Mouse (Mus musculus): ENCODE results near the gene Ccdc47. TPM values are rescaled to one million over a fixed set of nuclear protein-coding genes. Genes with fewer than 3 reads are reported as not detected.
A peak's percentile ranks its signal among the peaks of the same experiment; 100 is the strongest.
"Not testable (repeated sequence)": the region's sequence is repeated elsewhere in the genome, so short reads cannot be mapped to it uniquely, and the experiment has no call there.

The Ccdc47 gene
- 85.0 and 91.2 TPM in 2 replicates for polyA plus RNA-seq (2016; fragmentation: Nextera tagmentation; extraction: Ambion mirVana)

GRCm38 (mm10) chr11:106215927-106216729 is at the start of gene Ccdc47:
Gene Ccdc47, minus strand, starts transcription at chr11:106216344.
- peak within 1 kb of the TSS; percentile 97 for H3K27ac ChIP-seq

GRCm38 (mm10) chr11:106265570-106265969 is 49.4 kb upstream of the Ccdc47 start:
- H3K4me1 ChIP-seq, result peaks cover 30% of the 10 kb centered on the region
- H3K9me3 ChIP-seq, result no peaks in the 10 kb centered on the region
- no peaks in the 10 kb centered on the region for H3K27me3 ChIP-seq (ENCODE audit: insufficient read depth, poor library complexity, severe bottlenecking)
- no peak overlapping the region for H3K27ac ChIP-seq
- H3K36me3 ChIP-seq, result peaks cover 79% of the 10 kb centered on the region
- no peak for DNase-seq (ENCODE audit: low spot score)
- 93% methylated on average over 4 of the region's 4 CpGs for WGBS
- H3K4me3 ChIP-seq, result no peak overlapping the region

More at GRCm38 (mm10) chr11:106215927-106216729, at the start of gene Ccdc47:
- H3K4me1 ChIP-seq, result peaks cover 21% of the 10 kb centered on the region
- H3K4me3 ChIP-seq, result peak within 1 kb of the TSS; percentile 93
- H3K9me3 ChIP-seq, result no peaks in the 10 kb centered on the region
- H3K36me3 ChIP-seq, result peaks cover 21% of the 10 kb centered on the region
- WGBS, result under 1% methylated on average over 46 of the region's 46 CpGs
- peak; percentile 99 for DNase-seq (ENCODE audit: low spot score)
- H3K27me3 ChIP-seq (ENCODE audit: insufficient read depth, poor library complexity, severe bottlenecking), result no peaks in the 10 kb centered on the region

- DNase-seq (ENCODE audit: low spot score), result no peak
- H3K36me3 ChIP-seq, result peaks cover 81% of the 10 kb centered on the region
- H3K4me1 ChIP-seq, result peaks cover 25% of the 10 kb centered on the region
- no peaks in the 10 kb centered on the region for H3K9me3 ChIP-seq
- H3K27me3 ChIP-seq (ENCODE audit: insufficient read depth, poor library complexity, severe bottlenecking), result no peaks in the 10 kb centered on the region
- H3K27ac ChIP-seq, result no peak overlapping the region
- 91% methylated on average over 15 of the region's 15 CpGs for WGBS
- H3K4me3 ChIP-seq, result no peak overlapping the region
Measured at GRCm38 (mm10) chr11:106264988-106265387, 48.8 kb upstream of the Ccdc47 start.

- Histone ChIP-seq H3K4me1 (peaks cover 19% of the 10 kb centered on the region), H3K27ac (no peak overlapping the region), H3K27me3 (ENCODE audit: insufficient read depth, poor library complexity, severe bottlenecking) (no peaks in the 10 kb centered on the region), H3K9me3 (no peaks in the 10 kb centered on the region), H3K4me3 (no peak overlapping the region), H3K36me3 (peaks cover 89% of the 10 kb centered on the region)
- 88% methylated on average over 9 of the region's 9 CpGs for WGBS
- DNase-seq (ENCODE audit: low spot score), result no peak
Measured at GRCm38 (mm10) chr11:106263963-106264362, 47.8 kb upstream of the Ccdc47 start.

GRCm38 (mm10) chr11:106260826-106261450 is 44.8 kb upstream of the Ccdc47 start:
- Histone ChIP-seq H3K4me3 (no peak overlapping the region), H3K9me3 (no peaks in the 10 kb centered on the region), H3K27ac (no peak overlapping the region), H3K4me1 (peaks cover 10% of the 10 kb centered on the region; the same call in 1 of the 2 replicates), H3K27me3 (ENCODE audit: insufficient read depth, poor library complexity, severe bottlenecking) (no peaks in the 10 kb centered on the region), H3K36me3 (peaks cover 83% of the 10 kb centered on the region)
- WGBS, result 75% methylated on average over 14 of the region's 14 CpGs
- DNase-seq (ENCODE audit: low spot score), result no peak

GRCm38 (mm10) chr11:106256775-106257174 is 40.6 kb upstream of the Ccdc47 start:
- Histone ChIP-seq H3K4me1 (peaks cover 19% of the 10 kb centered on the region), H3K4me3 (peak overlapping the region; percentile 83), H3K27me3 (ENCODE audit: insufficient read depth, poor library complexity, severe bottlenecking) (no peaks in the 10 kb centered on the region), H3K9me3 (no peaks in the 10 kb centered on the region), H3K27ac (peak overlapping the region; percentile 95), H3K36me3 (peaks cover 68% of the 10 kb centered on the region)
- 59% methylated on average over 5 of the region's 5 CpGs for WGBS
- DNase-seq (ENCODE audit: low spot score), result no peak

GRCm38 (mm10) chr11:106255685-106256451 is 39.7 kb upstream of the Ccdc47 start, which contains the start of the genes Ftsj3 and Psmc5:
Gene Ftsj3, minus strand, starts transcription at chr11:106256079.
Gene Psmc5, plus strand, starts transcription at chr11:106256154.
- Histone ChIP-seq H3K4me1 (peaks cover 19% of the 10 kb centered on the region), H3K27me3 (ENCODE audit: insufficient read depth, poor library complexity, severe bottlenecking) (no peaks in the 10 kb centered on the region), H3K4me3 (peak within 1 kb of the TSS; percentile 83), H3K36me3 (peaks cover 68% of the 10 kb centered on the region), H3K27ac (peak within 1 kb of the TSS; percentile 95), H3K9me3 (no peaks in the 10 kb centered on the region)
- peak; percentile 98 for DNase-seq (ENCODE audit: low spot score)
- WGBS, result under 1% methylated on average over 42 of the region's 42 CpGs

- whole genome bisulfite sequencing, result 4% methylated on average over 22 of the region's 22 CpGs
- Histone ChIP-seq H3K27me3 (ENCODE audit: insufficient read depth, poor library complexity, severe bottlenecking) (no peaks in the 10 kb centered on the region), H3K36me3 (peaks cover 70% of the 10 kb centered on the region), H3K27ac (peak overlapping the region; percentile 95), H3K9me3 (no peaks in the 10 kb centered on the region), H3K4me1 (peaks cover 19% of the 10 kb centered on the region), H3K4me3 (peak overlapping the region; percentile 83)
- DNase-seq (ENCODE audit: low spot score), result peak; percentile 77
Measured at GRCm38 (mm10) chr11:106255174-106255573, 39.0 kb upstream of the Ccdc47 start.

GRCm38 (mm10) chr11:106254767-106255166 is 38.6 kb upstream of the Ccdc47 start:
- WGBS, result 14% methylated on average over 2 of the region's 2 CpGs

GRCm38 (mm10) chr11:106249326-106249725 is 33.2 kb upstream of the Ccdc47 start:
- H3K27me3 ChIP-seq (ENCODE audit: insufficient read depth, poor library complexity, severe bottlenecking), result no peaks in the 10 kb centered on the region
- H3K4me3 ChIP-seq, result no peak overlapping the region
- peaks cover 6% of the 10 kb centered on the region; the same call in 1 of the 2 replicates for H3K9me3 ChIP-seq
- WGBS, result 87% methylated on average over 7 of the region's 7 CpGs
- H3K27ac ChIP-seq, result no peak overlapping the region
- no peak for DNase-seq (ENCODE audit: low spot score)
- peaks cover 100% of the 10 kb centered on the region for H3K36me3 ChIP-seq
- H3K4me1 ChIP-seq, result 0 out of 2 replicates have a peak, but pooled peaks cover under 1% of the 10 kb centered on the region

More at GRCm38 (mm10) chr11:106254767-106255166, 38.6 kb upstream of the Ccdc47 start:
- peaks cover 73% of the 10 kb centered on the region for H3K36me3 ChIP-seq
- H3K4me3 ChIP-seq, result peak overlapping the region; percentile 83
- no peaks in the 10 kb centered on the region for H3K9me3 ChIP-seq
- H3K27me3 ChIP-seq (ENCODE audit: insufficient read depth, poor library complexity, severe bottlenecking), result no peaks in the 10 kb centered on the region
- DNase-seq (ENCODE audit: low spot score), result no peak
- peak overlapping the region; percentile 95 for H3K27ac ChIP-seq
- peaks cover 19% of the 10 kb centered on the region for H3K4me1 ChIP-seq

GRCm38 (mm10) chr11:106246834-106247233 is 30.7 kb upstream of the Ccdc47 start:
- no peak overlapping the region for H3K4me3 ChIP-seq
- WGBS, result 93% methylated on average over 1 of the region's 1 CpGs
- peaks cover 100% of the 10 kb centered on the region for H3K36me3 ChIP-seq
- H3K27me3 ChIP-seq (ENCODE audit: insufficient read depth, poor library complexity, severe bottlenecking), result no peaks in the 10 kb centered on the region
- no peak overlapping the region for H3K27ac ChIP-seq
- peaks cover 6% of the 10 kb centered on the region; the same call in 1 of the 2 replicates for H3K9me3 ChIP-seq
- H3K4me1 ChIP-seq, result no peaks in the 10 kb centered on the region
- no peak for DNase-seq (ENCODE audit: low spot score)

- H3K36me3 ChIP-seq, result peaks cover 95% of the 10 kb centered on the region
- WGBS, result 84% methylated on average over 8 of the region's 8 CpGs
- H3K4me1 ChIP-seq; DNase-seq (ENCODE audit: low spot score); H3K4me3 ChIP-seq; H3K9me3 ChIP-seq; H3K27me3 ChIP-seq (ENCODE audit: insufficient read depth, poor library complexity, severe bottlenecking); H3K27ac ChIP-seq: not testable (repeated sequence)
Measured at GRCm38 (mm10) chr11:106233978-106234377, 17.8 kb upstream of the Ccdc47 start.
